Mouse (Mus musculus) midbrain, embryonic 15.5 days (tissue): ENCODE results near the gene H2-M3. TPM values are rescaled to one million over a fixed set of nuclear protein-coding genes. Genes with fewer than 3 reads are reported as not detected.
A peak's percentile ranks its signal among the peaks of the same experiment; 100 is the strongest.
"Not testable (repeated sequence)": the region's sequence is repeated elsewhere in the genome, so short reads cannot be mapped to it uniquely, and the experiment has no call there.

Experiments
- ATAC-seq: fragments of 200-750 bp; cut with Nextera tagmentation; replicated peaks from 2 replicates; pipeline ENCODE4 v1.8.0; 2017; ENCODE audit warnings: moderate TSS enrichment
- H3K27ac ChIP-seq: fragments of 300-500 bp; sonication (generic); 2 replicates; pipeline ENCODE4 v1.5.1; 2015; ENCODE audit warnings: mild to moderate bottlenecking, inconsistent platforms
- H3K27me3 ChIP-seq: fragments of 300-500 bp; sonication (generic); replicated peaks from 2 replicates; pipeline ENCODE4 v1.6.1; 2015; ENCODE audit warnings: inconsistent platforms
- H3K36me3 ChIP-seq: fragments of 300-500 bp; sonication (generic); replicated peaks from 2 replicates; pipeline ENCODE4 v1.6.1; 2015; ENCODE audit warnings: inconsistent platforms
- H3K4me1 ChIP-seq: fragments of 300-500 bp; sonication (generic); 2 replicates; pipeline ENCODE4 v1.6.1; 2015; ENCODE audit warnings: inconsistent platforms
- H3K4me2 ChIP-seq: fragments of 300-500 bp; sonication (generic); 2 replicates; pipeline ENCODE4 v1.6.1; 2015; ENCODE audit warnings: inconsistent platforms, mild to moderate bottlenecking, moderate library complexity
- H3K4me3 ChIP-seq: fragments of 300-500 bp; sonication (generic); 2 replicates; pipeline ENCODE4 v1.5.1; 2015; ENCODE audit warnings: mild to moderate bottlenecking, inconsistent platforms
- H3K9ac ChIP-seq: fragments of 300-500 bp; sonication (generic); 2 replicates; pipeline ENCODE4 v1.6.1; 2015; ENCODE audit warnings: mild to moderate bottlenecking, inconsistent platforms
- H3K9me3 ChIP-seq: fragments of 300-500 bp; sonication (generic); 2 replicates; pipeline ENCODE4 v1.6.1; 2016; ENCODE audit warnings: inconsistent platforms
- WGBS: fragments of 180-500 bp; shearing (Covaris S2); methylation state at CpG from one replicate; pipeline ENCODE4 v1.1.7; 2015; ENCODE audit warnings: mixed read lengths; 5-methylcytosine and 5-hydroxymethylcytosine counted together
- polyA plus RNA-seq: library from polyadenylated mRNA; unstranded; fragments of >200 nt; fragmentation: Nextera tagmentation; extraction: Ambion mirVana; gene quantifications from 2 replicates; pipeline ENCODE4 v1.2.1, GENCODE M21; 2015

The H2-M3 gene
- polyA plus RNA-seq = 1.3 and 1.6 TPM in 2 replicates

DNA sequence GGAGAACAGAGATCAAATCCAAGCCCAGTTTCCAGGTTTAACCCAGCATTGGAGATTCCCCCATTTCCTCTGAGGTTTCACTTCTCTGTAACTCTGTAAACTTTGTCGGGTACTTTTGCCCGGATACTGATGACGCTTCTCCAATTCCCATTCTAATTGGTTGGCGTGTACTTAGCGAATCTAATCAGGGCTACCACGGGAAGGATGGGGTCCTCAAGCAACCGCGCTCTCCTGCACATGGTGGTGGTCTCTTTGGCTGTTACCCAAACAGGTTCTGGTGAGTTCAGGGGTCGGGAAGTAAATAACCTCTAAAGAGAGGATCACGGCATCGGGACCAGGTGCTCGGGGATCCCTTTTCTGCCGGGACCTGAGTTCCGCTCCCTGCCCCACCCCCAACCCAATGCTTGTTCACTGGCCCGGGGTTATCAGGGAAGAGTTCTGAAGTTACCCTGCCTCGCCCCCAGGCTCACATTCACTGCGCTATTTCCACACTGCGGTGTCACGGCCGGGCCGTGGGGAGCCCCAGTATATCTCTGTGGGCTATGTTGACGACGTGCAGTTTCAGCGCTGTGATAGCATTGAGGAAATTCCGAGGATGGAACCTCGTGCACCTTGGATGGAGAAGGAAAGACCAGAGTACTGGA is at the start of gene H2-M3:
Gene H2-M3, plus strand, starts transcription at position 163 of the 644 bp plus-strand sequence.
- no peak within 1 kb of the TSS for H3K27ac ChIP-seq
- WGBS = 4% methylated on average over 26 of the region's 26 CpGs
- no peaks in the 10 kb centered on the region for H3K27me3 ChIP-seq
- H3K4me2 ChIP-seq = peak within 1 kb of the TSS; percentile 76
- H3K4me3 ChIP-seq = peak within 1 kb of the TSS; percentile 42
- no peaks in the 10 kb centered on the region for H3K36me3 ChIP-seq
- H3K9me3 ChIP-seq = no peaks in the 10 kb centered on the region
- peak within 1 kb of the TSS; percentile 29; the same call in 1 of the 2 replicates for H3K9ac ChIP-seq
- peak; percentile 98 for ATAC-seq
- no peaks in the 10 kb centered on the region for H3K4me1 ChIP-seq

DNA sequence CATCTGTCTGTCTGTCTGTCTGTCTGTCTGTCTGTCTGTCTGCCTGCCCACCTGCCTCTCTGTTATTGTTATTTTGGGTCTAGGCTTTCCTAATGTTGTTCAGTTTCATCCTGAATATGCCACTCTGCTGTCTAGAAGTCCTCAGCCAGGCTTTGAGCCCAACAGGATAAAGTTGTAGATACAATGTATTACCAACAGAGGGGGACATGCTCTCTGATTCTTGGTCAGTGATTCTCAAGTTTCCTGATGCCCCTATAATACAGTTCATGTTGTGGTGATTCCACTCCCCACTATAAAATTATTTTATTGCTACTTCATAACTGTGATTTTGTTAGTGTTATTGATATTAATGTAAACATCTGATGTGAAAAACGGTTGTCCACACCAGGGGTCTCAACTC is 48.1 kb upstream of the H2-M3 start:
- ATAC-seq = no peak
- H3K4me1 ChIP-seq = no peaks in the 10 kb centered on the region
- no peaks in the 10 kb centered on the region for H3K36me3 ChIP-seq
- H3K27ac ChIP-seq = no peak overlapping the region
- H3K9ac ChIP-seq = no peak overlapping the region
- no peaks in the 10 kb centered on the region for H3K27me3 ChIP-seq
- H3K4me2 ChIP-seq = no peak overlapping the region
- WGBS = 27% methylated on average over 1 of the region's 1 CpGs
- H3K4me3 ChIP-seq = no peak overlapping the region
- H3K9me3 ChIP-seq = no peaks in the 10 kb centered on the region

DNA sequence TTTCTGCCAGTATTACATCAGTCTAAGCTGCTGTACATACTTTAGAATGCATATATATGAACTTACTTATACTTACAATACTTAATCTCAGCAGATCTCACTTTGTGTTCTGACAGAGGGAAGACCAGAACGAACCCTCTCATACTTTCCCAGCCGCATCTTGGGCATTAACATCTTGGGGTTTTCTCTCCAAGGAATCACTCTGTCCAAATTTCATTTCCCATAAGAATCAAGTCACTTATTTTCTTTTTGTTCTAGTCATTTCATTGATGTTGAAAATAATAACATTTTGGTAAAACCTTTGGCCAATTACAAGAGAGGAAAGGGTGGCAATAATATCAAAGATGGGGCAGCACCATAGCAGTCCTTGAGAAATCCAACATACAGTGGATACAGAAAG is 32.8 kb upstream of the H2-M3 start, which contains the start of gene Olfr97:
Gene Olfr97, minus strand, starts transcription at position 101 of the 400 bp plus-strand sequence.
- H3K4me1 ChIP-seq, H3K9me3 ChIP-seq, H3K36me3 ChIP-seq, H3K4me3 ChIP-seq, H3K4me2 ChIP-seq, H3K27ac ChIP-seq, H3K27me3 ChIP-seq, ATAC-seq, H3K9ac ChIP-seq: not testable (repeated sequence)
- 88% methylated on average over 2 of the region's 2 CpGs for WGBS

DNA sequence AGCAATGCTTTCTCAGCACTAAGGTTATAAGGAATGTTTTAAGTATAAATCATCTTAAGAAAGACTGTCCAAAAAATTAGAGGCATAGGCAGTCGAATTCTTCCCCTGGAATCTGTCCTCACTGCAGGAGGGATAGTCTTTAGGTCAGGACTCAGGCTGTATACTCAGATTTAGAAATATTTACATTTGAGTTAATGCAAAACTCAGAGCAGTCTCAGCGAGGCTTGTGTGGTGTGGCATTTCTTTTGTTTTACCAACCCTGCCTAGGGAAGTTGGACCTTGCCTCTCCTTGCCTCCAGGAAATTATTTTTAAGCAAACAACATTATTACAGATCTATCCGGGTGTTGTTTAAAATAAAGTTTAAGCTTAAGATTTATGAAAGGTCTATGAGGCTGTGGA is 27.8 kb upstream of the H2-M3 start:
- Histone ChIP-seq H3K4me1 (no peaks in the 10 kb centered on the region), H3K9ac (no peak overlapping the region), H3K9me3 (no peaks in the 10 kb centered on the region), H3K4me3 (no peak overlapping the region), H3K27ac (no peak overlapping the region), H3K27me3 (no peaks in the 10 kb centered on the region), H3K4me2 (no peak overlapping the region), H3K36me3 (no peaks in the 10 kb centered on the region)
- 52% methylated on average over 3 of the region's 3 CpGs for WGBS
- no peak for ATAC-seq

DNA sequence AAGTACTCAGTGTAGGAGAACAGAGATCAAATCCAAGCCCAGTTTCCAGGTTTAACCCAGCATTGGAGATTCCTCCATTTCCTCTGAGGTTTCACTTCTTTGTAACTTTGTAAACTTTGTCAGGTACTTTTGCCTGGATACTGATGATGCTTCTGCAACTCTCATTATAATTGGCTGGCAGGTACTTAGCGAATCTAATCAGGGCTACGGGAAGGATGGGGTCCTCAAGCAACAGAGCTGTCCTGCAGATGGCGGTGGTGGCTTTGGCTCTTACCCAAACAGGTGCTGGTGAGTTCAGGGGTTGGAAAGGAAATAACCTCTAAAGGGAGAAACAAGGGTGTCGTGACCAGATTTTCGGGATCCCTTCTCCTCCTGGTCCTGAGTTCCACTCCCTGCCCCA is 23.3 kb upstream of the H2-M3 start:
- no peak overlapping the region for H3K27ac ChIP-seq
- no peak overlapping the region for H3K4me2 ChIP-seq
- no peaks in the 10 kb centered on the region for H3K27me3 ChIP-seq
- peak; percentile 63; the same call in 1 of the 2 replicates for ATAC-seq
- H3K9ac ChIP-seq = no peak overlapping the region
- H3K4me1 ChIP-seq = no peaks in the 10 kb centered on the region
- 37% methylated on average over 5 of the region's 5 CpGs for WGBS
- no peaks in the 10 kb centered on the region for H3K9me3 ChIP-seq
- no peak overlapping the region for H3K4me3 ChIP-seq
- no peaks in the 10 kb centered on the region for H3K36me3 ChIP-seq

DNA sequence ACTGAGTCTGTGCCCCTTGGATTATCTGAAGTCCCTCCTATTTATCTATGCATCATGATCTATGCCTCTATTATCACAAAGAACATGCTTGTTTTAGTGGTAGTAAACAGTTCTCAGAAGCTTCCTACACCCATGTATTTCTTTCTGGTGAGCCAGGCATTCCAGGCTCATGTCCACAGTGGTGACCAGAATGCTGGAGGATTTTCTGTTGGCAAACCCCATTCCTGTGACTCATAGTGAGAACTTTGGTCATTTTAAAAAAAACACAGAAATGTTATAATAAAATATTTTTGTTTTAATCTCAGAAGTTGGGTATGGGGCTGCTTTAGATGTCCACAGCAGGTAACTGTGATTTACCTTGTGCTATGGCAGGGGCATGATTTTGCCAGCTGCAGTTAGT is 20.6 kb upstream of the H2-M3 start:
- H3K36me3 ChIP-seq = no peaks in the 10 kb centered on the region
- no peak overlapping the region for H3K4me2 ChIP-seq
- no peak overlapping the region for H3K4me3 ChIP-seq
- H3K4me1 ChIP-seq = no peaks in the 10 kb centered on the region
- H3K9me3 ChIP-seq = no peaks in the 10 kb centered on the region
- H3K27me3 ChIP-seq = no peaks in the 10 kb centered on the region
- no peak overlapping the region for H3K27ac ChIP-seq
- H3K9ac ChIP-seq = no peak overlapping the region
- no peak for ATAC-seq

DNA sequence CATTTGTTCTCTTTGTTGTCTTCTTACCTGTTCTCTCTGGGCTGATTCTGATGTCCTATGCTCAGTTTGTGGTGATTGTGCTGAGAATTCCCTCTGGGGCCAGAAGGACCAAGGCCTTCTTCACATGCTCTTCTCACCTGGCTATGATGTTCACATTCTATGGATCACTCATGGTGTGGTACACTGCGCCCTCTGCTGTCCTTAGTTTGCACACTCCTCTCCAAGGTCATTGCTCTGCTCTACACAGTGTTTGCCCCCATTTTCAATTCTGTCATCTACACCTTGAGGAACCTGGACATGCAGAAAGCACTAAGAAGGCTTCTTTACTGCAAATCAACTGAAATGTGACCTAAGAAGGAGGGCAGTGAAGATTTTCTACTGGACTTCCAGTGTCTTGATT is 19.5 kb upstream of the H2-M3 start:
- Histone ChIP-seq H3K27ac (no peak overlapping the region), H3K9me3 (no peaks in the 10 kb centered on the region), H3K27me3 (no peaks in the 10 kb centered on the region), H3K36me3 (no peaks in the 10 kb centered on the region), H3K9ac (no peak overlapping the region), H3K4me2 (no peak overlapping the region), H3K4me1 (no peaks in the 10 kb centered on the region), H3K4me3 (no peak overlapping the region)
- ATAC-seq = no peak
- 10% methylated on average over 1 of the region's 1 CpGs for WGBS

DNA sequence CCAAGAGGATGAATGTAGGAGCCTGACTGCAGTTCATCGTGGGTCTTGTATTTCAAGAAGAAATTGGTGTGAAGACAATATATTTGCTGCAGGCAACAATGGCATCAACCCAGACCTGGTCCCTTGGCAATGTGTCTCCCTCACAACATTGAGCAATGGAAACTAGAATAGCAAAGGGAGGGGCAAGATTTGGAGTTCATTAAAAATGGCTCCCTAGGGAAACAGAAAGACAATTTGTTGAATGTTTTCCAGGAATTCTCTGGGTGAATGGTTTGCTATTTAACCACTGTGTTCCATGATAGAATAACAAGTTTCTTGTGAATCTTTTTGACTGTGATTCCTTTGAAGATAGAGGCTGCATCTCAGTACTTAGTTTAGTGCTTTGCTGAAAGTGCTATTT is 6.4 kb upstream of the H2-M3 start, which contains the start of gene Olfr98:
Gene Olfr98, minus strand, starts transcription at position 124 of the 400 bp plus-strand sequence.
- Histone ChIP-seq H3K27ac (no peak within 1 kb of the TSS), H3K9me3 (no peaks in the 10 kb centered on the region), H3K4me1 (no peaks in the 10 kb centered on the region), H3K4me3 (no peak within 1 kb of the TSS), H3K9ac (no peak within 1 kb of the TSS), H3K27me3 (no peaks in the 10 kb centered on the region), H3K4me2 (no peak within 1 kb of the TSS), H3K36me3 (no peaks in the 10 kb centered on the region)
- no peak for ATAC-seq
- 91% methylated on average over 1 of the region's 1 CpGs for WGBS

DNA sequence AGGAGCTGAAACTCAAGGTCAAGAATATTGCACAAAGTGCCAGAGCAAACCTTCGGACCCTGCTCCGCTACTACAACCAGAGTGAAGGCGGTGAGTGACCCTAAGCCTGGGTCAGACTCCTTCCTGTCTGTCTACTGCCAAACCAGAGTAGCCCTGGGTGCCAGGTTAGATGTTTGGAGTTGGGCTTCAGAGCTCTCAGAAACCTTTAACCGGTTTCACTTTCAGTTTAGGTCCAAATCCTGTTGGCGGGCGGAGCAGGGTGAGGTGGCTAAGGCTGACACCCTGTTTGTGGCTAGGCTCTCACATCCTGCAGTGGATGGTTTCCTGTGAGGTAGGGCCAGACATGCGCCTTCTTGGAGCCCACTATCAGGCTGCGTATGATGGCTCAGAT is 677 bp downstream of the H2-M3 start:
- H3K4me3 ChIP-seq = peak overlapping the region; percentile 42
- whole genome bisulfite sequencing = 75% methylated on average over 8 of the region's 8 CpGs
- H3K27ac ChIP-seq = no peak overlapping the region
- ATAC-seq = peak; percentile 48
- peak overlapping the region; percentile 76 for H3K4me2 ChIP-seq
- no peaks in the 10 kb centered on the region for H3K4me1 ChIP-seq
- no peaks in the 10 kb centered on the region for H3K27me3 ChIP-seq
- H3K9ac ChIP-seq = no peak overlapping the region
- no peaks in the 10 kb centered on the region for H3K9me3 ChIP-seq
- H3K36me3 ChIP-seq = no peaks in the 10 kb centered on the region

DNA sequence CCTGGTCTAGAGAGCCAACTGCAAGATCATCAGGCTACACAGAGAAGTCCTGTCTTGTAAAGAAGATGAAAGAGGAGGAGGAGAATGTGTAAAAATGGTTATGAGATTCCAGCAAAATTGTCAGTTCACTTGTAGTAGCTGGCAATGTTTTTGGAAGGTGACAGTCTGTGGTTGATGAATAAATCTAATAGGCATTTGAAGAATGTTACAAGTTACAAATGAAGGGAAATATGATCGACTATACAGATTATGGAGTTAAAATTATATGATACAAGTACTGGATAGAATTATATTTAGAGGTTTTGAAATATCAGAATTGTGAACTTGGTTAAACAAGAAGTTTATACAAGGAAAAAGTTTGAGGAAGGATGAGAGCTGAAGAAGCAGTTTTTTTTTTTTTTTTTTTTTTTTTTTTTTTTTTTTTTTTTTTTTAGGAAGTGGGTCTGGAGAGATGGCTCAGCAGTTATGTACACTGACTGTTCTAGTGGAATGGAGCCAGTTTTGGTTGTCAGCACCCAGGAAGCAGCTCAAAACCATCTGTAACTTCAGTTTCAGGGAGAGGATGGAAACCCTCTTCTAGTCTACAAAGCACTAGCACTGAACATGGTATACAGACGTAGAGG is 5.7 kb downstream of the H2-M3 start:
- no peak overlapping the region for H3K4me2 ChIP-seq
- no peaks in the 10 kb centered on the region for H3K4me1 ChIP-seq
- WGBS = 90% methylated on average over 2 of the region's 2 CpGs
- no peaks in the 10 kb centered on the region for H3K27me3 ChIP-seq
- no peak overlapping the region for H3K27ac ChIP-seq
- H3K9me3 ChIP-seq = no peaks in the 10 kb centered on the region
- no peak for ATAC-seq
- no peak overlapping the region for H3K9ac ChIP-seq
- no peak overlapping the region for H3K4me3 ChIP-seq
- no peaks in the 10 kb centered on the region for H3K36me3 ChIP-seq

DNA sequence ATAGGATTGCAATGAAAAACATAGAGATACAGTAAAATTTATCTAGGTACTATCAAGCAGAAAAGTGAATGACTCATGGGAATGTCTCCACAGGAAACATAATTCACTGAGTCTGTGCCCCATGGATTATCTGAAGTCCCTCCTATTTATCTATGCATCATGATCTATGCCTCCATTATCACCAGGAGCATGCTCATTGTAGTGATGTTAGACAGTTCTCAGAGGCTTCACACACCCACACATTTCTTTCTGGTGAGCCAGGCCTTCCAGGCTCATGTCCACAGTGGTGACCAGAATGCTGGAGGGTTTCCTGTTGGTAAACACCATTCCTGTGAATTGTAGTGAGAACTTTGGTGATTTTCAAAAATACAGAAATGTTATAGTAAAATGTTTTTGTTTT is 6.6 kb downstream of the H2-M3 start:
- Histone ChIP-seq H3K4me2 (no peak overlapping the region), H3K9ac (no peak overlapping the region), H3K9me3 (no peaks in the 10 kb centered on the region), H3K36me3 (no peaks in the 10 kb centered on the region), H3K4me3 (no peak overlapping the region), H3K4me1 (no peaks in the 10 kb centered on the region), H3K27ac (no peak overlapping the region), H3K27me3 (no peaks in the 10 kb centered on the region)
- ATAC-seq = no peak

DNA sequence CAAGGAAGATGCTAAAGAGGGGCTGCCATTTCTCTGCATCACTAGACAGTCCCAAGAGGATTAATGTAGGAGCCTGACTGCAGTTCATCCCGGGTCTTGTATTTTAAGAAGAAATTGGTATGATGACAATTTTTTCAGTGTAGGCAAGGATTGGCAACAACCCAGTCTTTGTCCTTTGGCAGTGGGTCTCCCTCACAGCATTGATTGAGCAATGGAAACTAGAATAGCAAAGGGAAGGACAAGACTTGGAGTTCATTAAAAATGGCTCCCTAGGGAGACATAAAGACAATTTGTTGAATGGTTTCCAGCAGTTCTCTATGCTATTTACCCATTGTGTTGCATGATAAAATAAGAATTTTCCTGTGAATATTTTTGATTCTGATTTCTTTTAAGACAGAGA is 10.3 kb downstream of the H2-M3 start:
- Histone ChIP-seq H3K27ac (no peak overlapping the region), H3K36me3 (no peaks in the 10 kb centered on the region), H3K4me3 (no peak overlapping the region), H3K27me3 (no peaks in the 10 kb centered on the region), H3K4me1 (no peaks in the 10 kb centered on the region), H3K9ac (no peak overlapping the region), H3K4me2 (no peak overlapping the region), H3K9me3 (no peaks in the 10 kb centered on the region)
- 74% methylated on average over 1 of the region's 1 CpGs for WGBS
- ATAC-seq = no peak

DNA sequence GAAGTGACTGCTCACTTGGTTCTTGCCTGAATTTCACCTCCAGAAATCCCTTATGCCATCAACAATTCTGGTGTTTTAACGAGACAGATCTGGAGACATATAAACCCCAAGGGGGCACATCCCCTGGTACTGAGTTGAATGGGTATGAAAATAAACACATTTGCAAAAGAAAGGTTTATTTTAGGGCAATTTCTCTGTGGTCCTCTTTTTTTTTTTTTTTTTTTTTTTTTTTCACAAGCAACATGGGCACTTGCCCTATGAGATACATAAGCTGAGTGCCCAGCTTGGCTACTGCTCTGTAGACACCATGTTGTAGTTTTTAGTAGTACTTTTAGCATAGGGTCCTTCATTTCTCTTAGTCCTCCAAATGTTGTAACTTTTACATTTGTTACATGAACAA is 13.3 kb downstream of the H2-M3 start, which contains the start of gene Olfr99:
Gene Olfr99, minus strand, starts transcription at position 101 of the 400 bp plus-strand sequence.
- no peaks in the 10 kb centered on the region for H3K27me3 ChIP-seq
- H3K36me3 ChIP-seq = no peaks in the 10 kb centered on the region
- H3K9ac ChIP-seq = no peak within 1 kb of the TSS
- no peak within 1 kb of the TSS for H3K4me3 ChIP-seq
- H3K4me1 ChIP-seq = no peaks in the 10 kb centered on the region
- no peak within 1 kb of the TSS for H3K27ac ChIP-seq
- ATAC-seq = no peak
- H3K9me3 ChIP-seq = no peaks in the 10 kb centered on the region
- WGBS = 60% methylated on average over 1 of the region's 1 CpGs
- H3K4me2 ChIP-seq = no peak within 1 kb of the TSS
